Mouse (Mus musculus) limb, embryonic 14.5 days (tissue): ENCODE data around the gene 1700029I15Rik. TPM values are rescaled to one million over a fixed set of nuclear protein-coding genes. Genes with fewer than 3 reads are reported as not detected.

ENCODE experiments used
- ATAC-seq: fragments of 200-750 bp; cut with Nextera tagmentation; 2 replicates; pipeline ENCODE4 v1.8.0; 2017; ENCODE audit warnings: low read depth, moderate number of reproducible peaks, moderate TSS enrichment; ENCODE audit not compliant: low FRiP score
- DNase-seq: peaks from one replicate; pipeline ENCODE4 v3.0.0-alpha.2; 2015; ENCODE audit warnings: low spot score
- H3K27ac ChIP-seq: fragments of 300-500 bp; sonication (generic); replicated peaks from 2 replicates; pipeline ENCODE4 v1.5.1; 2014; ENCODE audit warnings: low read depth, mild to moderate bottlenecking, low read length, moderate library complexity, mixed read lengths
- H3K27me3 ChIP-seq: fragments of 300-500 bp; sonication (generic); 2 replicates; pipeline ENCODE4 v1.6.1; 2014; ENCODE audit warnings: low read length, mixed read lengths; ENCODE audit not compliant: control insufficient read depth, insufficient read depth
- H3K36me3 ChIP-seq: fragments of 300-500 bp; sonication (generic); 2 replicates; pipeline ENCODE4 v1.6.1; 2014; ENCODE audit warnings: mild to moderate bottlenecking, low read length, moderate library complexity, mixed read lengths; ENCODE audit not compliant: control insufficient read depth, insufficient read depth
- H3K4me1 ChIP-seq: fragments of 300-500 bp; sonication (generic); 2 replicates; pipeline ENCODE4 v1.6.1; 2014; ENCODE audit warnings: antibody characterized with exemption, low read length, mixed read lengths; ENCODE audit not compliant: control insufficient read depth, insufficient read depth
- H3K4me2 ChIP-seq: fragments of 300-500 bp; sonication (generic); replicated peaks from 2 replicates; pipeline ENCODE4 v1.6.1; 2014; ENCODE audit warnings: low read depth, mild to moderate bottlenecking, low read length, moderate library complexity; ENCODE audit not compliant: severe bottlenecking
- H3K4me3 ChIP-seq: fragments of 300-500 bp; sonication (generic); replicated peaks from 2 replicates; pipeline ENCODE4 v1.5.1; 2014; ENCODE audit warnings: low read length
- H3K9ac ChIP-seq: fragments of 300-500 bp; sonication (generic); 2 replicates; pipeline ENCODE4 v1.6.1; 2014; ENCODE audit warnings: mild to moderate bottlenecking, low read depth, low read length, moderate library complexity; ENCODE audit not compliant: severe bottlenecking
- H3K9me3 ChIP-seq: fragments of 300-500 bp; sonication (generic); 2 replicates; pipeline ENCODE4 v1.6.1; 2016; ENCODE audit warnings: low read length; ENCODE audit not compliant: control insufficient read depth
- POLR2A ChIP-seq: fragments of 200-500 bp; IDR thresholded peaks from 2 replicates; pipeline ENCODE4 v1.8.0; 2012; ENCODE audit warnings: inconsistent platforms, mild to moderate bottlenecking, moderate library complexity, borderline replicate concordance; ENCODE audit not compliant: insufficient read depth, insufficient read length; ENCODE audit errors: extremely low read depth
- WGBS: fragments of 180-500 bp; shearing (Covaris S2); extraction: QIAGEN DNeasy Blood & Tissue Kit; methylation state at CpG from one replicate; pipeline ENCODE4 v1.1.7; 2014; 5-methylcytosine and 5-hydroxymethylcytosine counted together
- polyA plus RNA-seq, 2 experiments: library from polyadenylated mRNA; depleted of rRNA in 1 of 2; stranded (reverse) in 1 of 2; unstranded in 1 of 2; fragments of >200 nt; fragmentation: Nextera tagmentation in 1 of 2; extraction: Ambion mirVana in 1 of 2; gene quantifications; 2 replicates each; pipeline versions ENCODE4 v1.2.1 to v1.2.3; 2012 to 2014

Gene 1700029I15Rik
- polyA plus RNA-seq, 2 experiments: 1.7 to 3.1 TPM

GRCm38 (mm10) chr2:92388891-92389641 lies 6.7 kb downstream of the 1700029I15Rik start:
- Histone ChIP-seq H3K27ac (peak overlapping the region; percentile 86), H3K36me3 (peaks cover 32% of the 10 kb centered on the region), H3K4me3 (peak overlapping the region; percentile 59), H3K9me3 (no peaks in the 10 kb centered on the region), H3K9ac (peak overlapping the region; percentile 59), H3K4me1 (peaks cover 21% of the 10 kb centered on the region), H3K4me2 (peak overlapping the region; percentile 64), H3K27me3 (no peaks in the 10 kb centered on the region)
- peak; percentile 62; the same call in 1 of the 2 replicates for TF ChIP-seq POLR2A
- ATAC-seq: peak; percentile 90
- WGBS: 1% methylated on average over 55 of the region's 62 CpGs
- DNase-seq: peak; percentile 93

GRCm38 (mm10) chr2:92389645-92390044 lies 7.3 kb downstream of the 1700029I15Rik start:
- H3K9me3 ChIP-seq: no peaks in the 10 kb centered on the region
- DNase-seq (no peak), ATAC-seq (peak; percentile 23)
- H3K27me3 ChIP-seq: no peaks in the 10 kb centered on the region
- WGBS: 6% methylated on average over 10 of the region's 10 CpGs
- peak overlapping the region; percentile 86; the same call in 1 of the 2 replicates for H3K27ac ChIP-seq
- peak overlapping the region; percentile 64 for H3K4me2 ChIP-seq
- no peak for TF ChIP-seq POLR2A
- peaks cover 26% of the 10 kb centered on the region for H3K36me3 ChIP-seq
- H3K4me1 ChIP-seq: peaks cover 21% of the 10 kb centered on the region
- 0 out of 2 replicates have a peak overlapping the region, but pooled peaks have one; percentile 59 for H3K9ac ChIP-seq
- H3K4me3 ChIP-seq: peak overlapping the region; percentile 59

- H3K4me1 ChIP-seq: peaks cover 21% of the 10 kb centered on the region
- 86% methylated on average over 6 of the region's 6 CpGs for WGBS
- ATAC-seq: no peak
- peaks cover 20% of the 10 kb centered on the region for H3K36me3 ChIP-seq
- H3K9ac ChIP-seq: no peak overlapping the region
- DNase-seq: no peak
- H3K4me3 ChIP-seq: no peak overlapping the region
- TF ChIP-seq POLR2A: no peak
- no peaks in the 10 kb centered on the region for H3K9me3 ChIP-seq
- no peaks in the 10 kb centered on the region for H3K27me3 ChIP-seq
- 0 out of 2 replicates have a peak overlapping the region, but pooled peaks have one; percentile 9 for H3K27ac ChIP-seq
- H3K4me2 ChIP-seq: no peak overlapping the region; the same call in 1 of the 2 replicates
These were observed 8.0 kb downstream of the 1700029I15Rik start for GRCm38 (mm10) chr2:92390206-92390930.

- no peak overlapping the region; the same call in 1 of the 2 replicates for H3K4me3 ChIP-seq
- DNase-seq (no peak), ATAC-seq (no peak)
- H3K4me1 ChIP-seq: peaks cover 21% of the 10 kb centered on the region
- no peak overlapping the region for H3K9ac ChIP-seq
- H3K4me2 ChIP-seq: no peak overlapping the region
- H3K9me3 ChIP-seq: no peaks in the 10 kb centered on the region
- H3K36me3 ChIP-seq: peaks cover 12% of the 10 kb centered on the region
- no peak overlapping the region for H3K27ac ChIP-seq
- no peak for TF ChIP-seq POLR2A
- H3K27me3 ChIP-seq: no peaks in the 10 kb centered on the region
- 89% methylated on average over 8 of the region's 8 CpGs for WGBS
These were observed 8.8 kb downstream of the 1700029I15Rik start for GRCm38 (mm10) chr2:92391116-92391515.

GRCm38 (mm10) chr2:92391703-92392317 lies 9.5 kb downstream of the 1700029I15Rik start:
- peak overlapping the region; percentile 52 for H3K4me2 ChIP-seq
- peaks cover 21% of the 10 kb centered on the region for H3K4me1 ChIP-seq
- DNase-seq: no peak
- no peak for TF ChIP-seq POLR2A
- peak overlapping the region; percentile 36 for H3K4me3 ChIP-seq
- H3K27me3 ChIP-seq: no peaks in the 10 kb centered on the region
- no peaks in the 10 kb centered on the region for H3K9me3 ChIP-seq
- peak overlapping the region; percentile 50 for H3K9ac ChIP-seq
- peak overlapping the region; percentile 28 for H3K27ac ChIP-seq
- WGBS: 19% methylated on average over 11 of the region's 11 CpGs
- peaks cover 6% of the 10 kb centered on the region; the same call in 1 of the 2 replicates for H3K36me3 ChIP-seq
- no peak for ATAC-seq
